Mouse (Mus musculus) ovary, adult 18-20 months (tissue): ENCODE data around the gene Slc35f5.
"Not testable (repeated sequence)": the region's sequence is repeated elsewhere in the genome, so short reads cannot be mapped to it uniquely, and the experiment has no call there.

Experiments
- DNase-seq: peaks from one replicate; pipeline ENCODE4 v3.0.0; 2022; ENCODE audit warnings: low spot score, mixed read lengths

Slc35f5 gene

GRCm38 (mm10) chr1:125560259-125561192 lies at the start of gene Slc35f5:
Slc35f5 (plus strand) TSS chr1:125560595.
- DNase-seq: peak; percentile 97

- no peak for DNase-seq
Measured at GRCm38 (mm10) chr1:125514706-125515105, 45.7 kb upstream of the Slc35f5 start.

- DNase-seq: no peak
Measured at GRCm38 (mm10) chr1:125516910-125517659, 43.3 kb upstream of the Slc35f5 start.

- peak; percentile 30 for DNase-seq
Measured at GRCm38 (mm10) chr1:125519107-125519611, 41.2 kb upstream of the Slc35f5 start.

GRCm38 (mm10) chr1:125525965-125526665 lies 34.3 kb upstream of the Slc35f5 start:
- DNase-seq: no peak

GRCm38 (mm10) chr1:125526666-125527004 lies 33.8 kb upstream of the Slc35f5 start:
- DNase-seq: no peak

GRCm38 (mm10) chr1:125527364-125527763 lies 33.0 kb upstream of the Slc35f5 start:
- no peak for DNase-seq

- not testable (repeated sequence) for DNase-seq
Measured at GRCm38 (mm10) chr1:125533180-125533912, 27.0 kb upstream of the Slc35f5 start.

- DNase-seq: no peak
Measured at GRCm38 (mm10) chr1:125537131-125537530, 23.3 kb upstream of the Slc35f5 start.

- no peak for DNase-seq
Measured at GRCm38 (mm10) chr1:125537776-125538175, 22.6 kb upstream of the Slc35f5 start.

- no peak for DNase-seq
Measured at GRCm38 (mm10) chr1:125539312-125539711, 21.1 kb upstream of the Slc35f5 start.

- peak; percentile 75 for DNase-seq
Measured at GRCm38 (mm10) chr1:125542008-125542999, 18.1 kb upstream of the Slc35f5 start.

- DNase-seq: no peak
Measured at GRCm38 (mm10) chr1:125549872-125550271, 10.5 kb upstream of the Slc35f5 start.

GRCm38 (mm10) chr1:125550359-125550758 lies 10.0 kb upstream of the Slc35f5 start:
- DNase-seq: no peak

GRCm38 (mm10) chr1:125551564-125551963 lies 8.8 kb upstream of the Slc35f5 start:
- no peak for DNase-seq

GRCm38 (mm10) chr1:125559261-125559660 lies 1.1 kb upstream of the Slc35f5 start:
- DNase-seq: no peak

- DNase-seq: no peak
Measured at GRCm38 (mm10) chr1:125559721-125560120, 674 bp upstream of the Slc35f5 start.

- DNase-seq: no peak
Measured at GRCm38 (mm10) chr1:125561206-125561605, 811 bp downstream of the Slc35f5 start.

- DNase-seq: no peak
Measured at GRCm38 (mm10) chr1:125561841-125562240, 1.4 kb downstream of the Slc35f5 start.

GRCm38 (mm10) chr1:125568126-125568525 lies 7.7 kb downstream of the Slc35f5 start:
- no peak for DNase-seq
